Mouse (Mus musculus): ENCODE data around the gene Tnfsf14.

GRCm38 (mm10) chr17:57153006-57153405 is 41.0 kb downstream of the Tnfsf14 start:
- TF ChIP-seq CTCF (IDR thresholded peaks at IDR 0.05; ENCODE audit: control insufficient read depth, insufficient read depth, low read length) (no peak), POLR2A (IDR thresholded peaks at IDR 0.05; ENCODE audit: borderline replicate concordance, control insufficient read depth, low read depth, low read length) (no peak)

All from bone marrow, adult 2 months (tissue).